ENCODE assay signal across 20 mouse cellular contexts in the genomic region with DNA sequence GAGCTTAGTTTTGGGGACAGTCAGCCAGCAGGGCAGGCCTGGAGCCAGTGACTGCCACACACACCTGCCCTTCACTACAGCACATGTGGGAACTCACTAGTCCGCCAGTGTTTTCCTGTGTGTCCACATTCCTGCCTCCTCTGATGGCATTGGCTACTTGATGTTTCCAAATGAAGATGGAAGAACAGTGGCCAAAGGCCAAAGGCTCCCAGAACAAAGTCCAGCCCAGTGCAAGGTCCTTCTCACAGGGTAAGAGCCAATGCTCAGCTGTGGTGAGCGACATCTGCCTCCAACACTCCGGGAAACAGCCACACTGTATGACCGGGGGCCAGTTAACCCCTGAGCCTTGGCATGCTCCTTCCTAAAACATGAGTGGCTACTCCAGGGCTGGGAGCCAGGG. TPM values are rescaled to one million over a fixed set of nuclear protein-coding genes. Genes with fewer than 3 reads are reported as not detected.
"Had no signal": no experiment of that assay in that cellular context is flagged by ENCODE, and none has a peak within 500 bp of the region (broad histone marks: within the 10 kb centered on the region; RNA-seq: fewer than 3 reads in every experiment).

No protein-coding gene starts in this region.

- H3K9ac ChIP-seq: lung, embryonic 15.5 days; midbrain, embryonic 13.5 days; midbrain, embryonic 15.5 days; neural tube, embryonic 12.5 days; stomach, embryonic 15.5 days had no signal

- H3K4me1 ChIP-seq: lung, embryonic 15.5 days; megakaryocyte, embryonic 14.5 days; midbrain, embryonic 13.5 days; midbrain, embryonic 15.5 days; neural tube, embryonic 12.5 days; stomach, embryonic 15.5 days had no signal

- DNase-seq: lung, adult 2 months; lung, postnatal 14 days; right cerebral cortex, postnatal 14 days; thymus, adult 2 months; thymus, postnatal 25 days; thymus, postnatal 4 days had no signal

- H3K9me3 ChIP-seq: lung, embryonic 15.5 days; midbrain, embryonic 13.5 days; midbrain, embryonic 15.5 days; neural tube, embryonic 12.5 days; stomach, embryonic 15.5 days had no signal

- H3K4me2 ChIP-seq: lung, embryonic 15.5 days; midbrain, embryonic 11.5 days; midbrain, embryonic 13.5 days; midbrain, embryonic 15.5 days; neural tube, embryonic 12.5 days; stomach, embryonic 15.5 days had no signal

- ATAC-seq: lung, postnatal 0 days; midbrain, embryonic 13.5 days; midbrain, embryonic 15.5 days had no signal

- H3K36me3 ChIP-seq: lung, embryonic 15.5 days; stomach, embryonic 15.5 days had no signal

- H3K27ac ChIP-seq: lung, embryonic 15.5 days; macrophage; midbrain, embryonic 13.5 days; midbrain, embryonic 15.5 days; neural tube, embryonic 12.5 days; stomach, embryonic 15.5 days; stomach, postnatal 0 days had no signal

- H3K4me3 ChIP-seq: lung, embryonic 15.5 days; megakaryocyte, embryonic 14.5 days; midbrain, embryonic 13.5 days; midbrain, embryonic 15.5 days; neural tube, embryonic 12.5 days; stomach, embryonic 15.5 days had no signal

- H3K27me3 ChIP-seq: lung, embryonic 15.5 days; midbrain, embryonic 13.5 days; midbrain, embryonic 15.5 days; neural tube, embryonic 12.5 days; stomach, embryonic 15.5 days had no signal

RNA-seq across cellular contexts. Expression of gene Tmc7, which starts 40.4 kb away (rescaled TPM):
- total RNA-seq: monocyte, adult 5-6 weeks had no signal
- polyA plus RNA-seq: macrophage had no signal

RNA-seq across cellular contexts. Expression of gene Tmc5, which starts 53.0 kb away (rescaled TPM):
- total RNA-seq: megakaryocyte progenitor cell, adult 5-6 weeks; monocyte, adult 5-6 weeks; neutrophil, adult 5-6 weeks had no signal
- polyA plus RNA-seq: macrophage; spleen, adult 2 months had no signal
